Mouse (Mus musculus) neural tube, embryonic 14.5 days (tissue): ENCODE data around the gene C1ql4. TPM values are rescaled to one million over a fixed set of nuclear protein-coding genes. Genes with fewer than 3 reads are reported as not detected.

Source experiments
- ATAC-seq: fragments of 200-750 bp; cut with Nextera tagmentation; 2 replicates; pipeline ENCODE4 v1.8.0; 2017; ENCODE audit warnings: low read depth, mild to moderate bottlenecking, moderate TSS enrichment, moderate library complexity
- H3K27ac ChIP-seq: fragments of 300-500 bp; sonication (generic); 2 replicates; pipeline ENCODE4 v1.5.1; 2014; ENCODE audit warnings: low read depth, mild to moderate bottlenecking, control low read depth, low read length, moderate library complexity, mixed read lengths
- H3K27me3 ChIP-seq: fragments of 300-500 bp; sonication (generic); 2 replicates; pipeline ENCODE4 v1.6.1; 2014; ENCODE audit warnings: low read length; ENCODE audit not compliant: control insufficient read depth, insufficient read depth
- H3K36me3 ChIP-seq: fragments of 300-500 bp; sonication (generic); 2 replicates; pipeline ENCODE4 v1.6.1; 2014; ENCODE audit warnings: low read length, mixed read lengths; ENCODE audit not compliant: control insufficient read depth, insufficient read depth
- H3K4me1 ChIP-seq: fragments of 300-500 bp; sonication (generic); 2 replicates; pipeline ENCODE4 v1.6.1; 2014; ENCODE audit warnings: low read length; ENCODE audit not compliant: control insufficient read depth, insufficient read depth
- H3K4me2 ChIP-seq: fragments of 300-500 bp; sonication (generic); 2 replicates; pipeline ENCODE4 v1.6.1; 2014; ENCODE audit warnings: mild to moderate bottlenecking, low read depth, low read length, control low read depth
- H3K4me3 ChIP-seq: fragments of 300-500 bp; sonication (generic); 2 replicates; pipeline ENCODE4 v1.5.1; 2014; ENCODE audit warnings: low read depth, low read length, control low read depth, mixed read lengths
- H3K9ac ChIP-seq: fragments of 300-500 bp; sonication (generic); replicated peaks from 2 replicates; pipeline ENCODE4 v1.6.1; 2014; ENCODE audit warnings: low read depth, mild to moderate bottlenecking, control low read depth, low read length, mixed read lengths
- H3K9me3 ChIP-seq: fragments of 300-500 bp; sonication (generic); 2 replicates; pipeline ENCODE4 v1.6.1; 2016; ENCODE audit warnings: low read length; ENCODE audit not compliant: control insufficient read depth
- WGBS: fragments of 180-500 bp; shearing (Covaris S2); extraction: QIAGEN DNeasy Blood & Tissue Kit; methylation state at CpG from one replicate; pipeline ENCODE4 v1.1.7; 2014; 5-methylcytosine and 5-hydroxymethylcytosine counted together
- microRNA-seq: library from miRNA; unstranded; fragments of <30 nt; microRNA quantifications from one replicate; pipeline ENCODE4, GENCODE M21; 2016
- polyA plus RNA-seq: library from polyadenylated mRNA; unstranded; fragments of >200 nt; fragmentation: Nextera tagmentation; extraction: Ambion mirVana; gene quantifications from 2 replicates; pipeline ENCODE4 v1.2.1, GENCODE M21; 2014

C1ql4 gene
- polyA plus RNA-seq, 1 experiment from 2014 or later = 3.6 TPM

GRCm38 (mm10) chr15:99036249-99036905 is 51.2 kb downstream of the C1ql4 start:
- Histone ChIP-seq H3K4me3 (no peak overlapping the region), H3K27me3 (no peaks in the 10 kb centered on the region), H3K4me2 (no peak overlapping the region), H3K36me3 (no peaks in the 10 kb centered on the region), H3K9me3 (no peaks in the 10 kb centered on the region), H3K9ac (no peak overlapping the region), H3K4me1 (no peaks in the 10 kb centered on the region), H3K27ac (no peak overlapping the region)
- no peak for ATAC-seq
- 90% methylated on average over 8 of the region's 8 CpGs for WGBS

GRCm38 (mm10) chr15:99035431-99035830 is 52.2 kb downstream of the C1ql4 start:
- 90% methylated on average over 4 of the region's 4 CpGs for WGBS
- ATAC-seq = no peak
- Histone ChIP-seq H3K27me3 (no peaks in the 10 kb centered on the region), H3K9ac (no peak overlapping the region), H3K27ac (no peak overlapping the region), H3K9me3 (no peaks in the 10 kb centered on the region), H3K4me2 (no peak overlapping the region), H3K4me3 (no peak overlapping the region), H3K36me3 (no peaks in the 10 kb centered on the region), H3K4me1 (no peaks in the 10 kb centered on the region; the same call in 1 of the 2 replicates)

Small RNA genes lying within 50 kb of the gene (microRNA-seq; reads per million reads assigned to microRNA genes)
- gene Mir6960 = not detected

Other genes starting within 250 kb of the C1ql4 start
- gene Kmt2d, start 216.6 kb downstream of the C1ql4 start, polyA plus RNA-seq = 14.4 and 16.8 TPM in 2 replicates
- 19.9 and 21.3 TPM in 2 replicates for gene Rhebl1, start 193.3 kb downstream of the C1ql4 start, polyA plus RNA-seq
- gene Dhh, start 189.3 kb downstream of the C1ql4 start, polyA plus RNA-seq = 0.32 and 2.0 TPM in 2 replicates
- 7.3 and 10.5 TPM in 2 replicates for gene Lmbr1l, start 169.6 kb downstream of the C1ql4 start, polyA plus RNA-seq
- gene Tuba1b, start 153.3 kb downstream of the C1ql4 start, polyA plus RNA-seq = 1,186 and 1,301 TPM in 2 replicates
- not detected in 2 replicates for gene Gm49450, start 134.3 kb downstream of the C1ql4 start, polyA plus RNA-seq
- gene Tuba1a, start 134.1 kb downstream of the C1ql4 start, polyA plus RNA-seq = 13,706 and 14,496 TPM in 2 replicates
- gene Tuba1c, start 57.9 kb downstream of the C1ql4 start, polyA plus RNA-seq = 7.3 and 11.5 TPM in 2 replicates
- gene Prph, start 32.6 kb downstream of the C1ql4 start, polyA plus RNA-seq = 68.8 and 298 TPM in 2 replicates
- gene Troap, start 13.2 kb downstream of the C1ql4 start, polyA plus RNA-seq = 2.4 and 3.3 TPM in 2 replicates
- 0.21 and 0.45 TPM in 2 replicates for gene Dnajc22, start 5.4 kb upstream of the C1ql4 start, polyA plus RNA-seq
- 32.6 and 41.6 TPM in 2 replicates for gene Spats2, start 38.1 kb upstream of the C1ql4 start, polyA plus RNA-seq
- 0.63 and 0.66 TPM in 2 replicates for gene Kcnh3, start 137.0 kb upstream of the C1ql4 start, polyA plus RNA-seq
- gene Mcrs1, start 164.1 kb upstream of the C1ql4 start, polyA plus RNA-seq = 202 and 213 TPM in 2 replicates
- 96.9 and 113 TPM in 2 replicates for gene Prpf40b, start 207.3 kb upstream of the C1ql4 start, polyA plus RNA-seq
- gene Fam186b, start 208.1 kb upstream of the C1ql4 start, polyA plus RNA-seq = 0.53 and 0.66 TPM in 2 replicates